Mouse (Mus musculus): ENCODE results near the gene Suv39h2. TPM values are rescaled to one million over a fixed set of nuclear protein-coding genes. Genes with fewer than 3 reads are reported as not detected.

The Suv39h2 gene
- total RNA-seq, 2 experiments from 2014 or later, result 6.9 to 8.6 TPM

- peak; percentile 90 for ATAC-seq (ENCODE audit: poor library complexity, severe bottlenecking)
Measured at GRCm38 (mm10) chr2:3423841-3424578, 50.8 kb downstream of the Suv39h2 start, which contains the start of gene Dclre1c. TSS of gene Dclre1c (plus strand) at chr2:3424131.

GRCm38 (mm10) chr2:3422548-3422947 is 52.3 kb downstream of the Suv39h2 start, which contains the start of gene Meig1:
TSS of gene Meig1 (minus strand) at chr2:3422648.
- no peak for ATAC-seq (ENCODE audit: poor library complexity, severe bottlenecking)

- no peak for ATAC-seq (ENCODE audit: poor library complexity, severe bottlenecking)
Measured at GRCm38 (mm10) chr2:3420157-3420556, 54.7 kb downstream of the Suv39h2 start.

- ATAC-seq (ENCODE audit: poor library complexity, severe bottlenecking), result peak; percentile 78
Measured at GRCm38 (mm10) chr2:3418883-3419431, 55.9 kb downstream of the Suv39h2 start.

- no peak for ATAC-seq (ENCODE audit: poor library complexity, severe bottlenecking)
Measured at GRCm38 (mm10) chr2:3415676-3416075, 59.2 kb downstream of the Suv39h2 start.

- peak; percentile 39; the same call in 1 of the 2 replicates for ATAC-seq (ENCODE audit: poor library complexity, severe bottlenecking)
Measured at GRCm38 (mm10) chr2:3414241-3414640, 60.6 kb downstream of the Suv39h2 start.

GRCm38 (mm10) chr2:3407756-3408155 is 67.1 kb downstream of the Suv39h2 start:
- ATAC-seq (ENCODE audit: poor library complexity, severe bottlenecking), result no peak

GRCm38 (mm10) chr2:3405981-3406380 is 68.8 kb downstream of the Suv39h2 start:
- no peak for ATAC-seq (ENCODE audit: poor library complexity, severe bottlenecking)

Other genes with a start within 250 kb of the Suv39h2 start
- gene Nmt2, start 190.8 kb downstream of the Suv39h2 start, total RNA-seq (2015), result 12.5 and 14.0 TPM in 2 replicates
- 17.0 and 21.9 TPM in 2 replicates for gene Nmt2, start 190.8 kb downstream of the Suv39h2 start, total RNA-seq (2017)
- 7.6 and 7.9 TPM in 2 replicates for gene Rpp38, start 142.4 kb downstream of the Suv39h2 start, total RNA-seq (2015)
- gene Rpp38, start 142.4 kb downstream of the Suv39h2 start, total RNA-seq (2017), result 1.5 and 1.7 TPM in 2 replicates
- not detected in 2 replicates for gene Acbd7, start 138.9 kb downstream of the Suv39h2 start, total RNA-seq (2015)
- gene Acbd7, start 138.9 kb downstream of the Suv39h2 start, total RNA-seq (2017), result not detected in 2 replicates
- not detected in 2 replicates for gene Olah, start 77.8 kb downstream of the Suv39h2 start, total RNA-seq (2015)
- not detected in 2 replicates for gene Olah, start 77.8 kb downstream of the Suv39h2 start, total RNA-seq (2017)
- not detected in 2 replicates for gene Meig1, start 52.4 kb downstream of the Suv39h2 start, total RNA-seq (2015)
- not detected in 2 replicates for gene Meig1, start 52.4 kb downstream of the Suv39h2 start, total RNA-seq (2017)
- gene Dclre1c, start 50.9 kb downstream of the Suv39h2 start, total RNA-seq (2015), result 27.2 and 34.7 TPM in 2 replicates
- gene Dclre1c, start 50.9 kb downstream of the Suv39h2 start, total RNA-seq (2017), result 21.5 and 36.0 TPM in 2 replicates
- gene Gm45902, start 37.8 kb upstream of the Suv39h2 start, total RNA-seq (2015), result 3.3 and 4.1 TPM in 2 replicates
- gene Gm45902, start 37.8 kb upstream of the Suv39h2 start, total RNA-seq (2017), result 7.5 and 8.7 TPM in 2 replicates
- 49.2 and 67.3 TPM in 2 replicates for gene Hspa14, start 37.8 kb upstream of the Suv39h2 start, total RNA-seq (2015)
- gene Hspa14, start 37.8 kb upstream of the Suv39h2 start, total RNA-seq (2017), result 124 and 125 TPM in 2 replicates
- 0.47 TPM in 1 of 2 replicates, not detected in the other for gene Cdnf, start 38.0 kb upstream of the Suv39h2 start, total RNA-seq (2015)
- gene Cdnf, start 38.0 kb upstream of the Suv39h2 start, total RNA-seq (2017), result 0.55 and 0.81 TPM in 2 replicates
- gene Fam107b, start 95.5 kb upstream of the Suv39h2 start, total RNA-seq (2015), result 794 and 805 TPM in 2 replicates
- 673 and 930 TPM in 2 replicates for gene Fam107b, start 95.5 kb upstream of the Suv39h2 start, total RNA-seq (2017)